Mouse (Mus musculus) right cerebral cortex, postnatal 36 days (tissue): Measurements from ENCODE around the gene Lsm14b.

ENCODE experiments used
- DNase-seq, 2 experiments: peaks; one replicate each; pipeline ENCODE4 v3.0.0; 2022; ENCODE audit warnings: low spot score in 2 of 2, mixed read lengths in 1 of 2

Lsm14b gene

GRCm38 (mm10) chr2:180024401-180025098 is at the start of gene Lsm14b:
TSS of gene Lsm14b (plus strand) at chr2:180024987.
- peak; percentile 97 for DNase-seq

DNA sequence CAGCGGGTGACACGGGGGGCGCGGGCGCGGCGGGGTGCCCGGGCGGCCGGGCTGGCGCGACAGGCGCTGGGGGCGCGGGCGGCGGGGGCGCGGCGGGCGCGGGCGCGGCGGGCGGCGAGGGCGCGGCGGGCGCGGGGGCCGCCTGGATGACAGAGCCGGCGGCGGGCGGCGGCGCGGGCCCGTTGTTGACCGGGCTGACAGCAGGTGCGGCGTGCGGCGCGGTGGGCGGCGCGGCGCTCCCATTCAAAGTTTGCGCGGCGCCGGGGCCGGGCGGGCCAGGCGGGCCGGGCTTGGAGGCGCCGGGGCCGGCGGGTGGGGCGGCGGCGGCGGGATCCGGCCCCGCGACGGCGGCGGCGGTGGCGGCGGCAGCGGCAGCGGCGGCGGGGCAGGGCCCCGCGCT is 48.9 kb upstream of the Lsm14b start:
- no peak for DNase-seq

DNA sequence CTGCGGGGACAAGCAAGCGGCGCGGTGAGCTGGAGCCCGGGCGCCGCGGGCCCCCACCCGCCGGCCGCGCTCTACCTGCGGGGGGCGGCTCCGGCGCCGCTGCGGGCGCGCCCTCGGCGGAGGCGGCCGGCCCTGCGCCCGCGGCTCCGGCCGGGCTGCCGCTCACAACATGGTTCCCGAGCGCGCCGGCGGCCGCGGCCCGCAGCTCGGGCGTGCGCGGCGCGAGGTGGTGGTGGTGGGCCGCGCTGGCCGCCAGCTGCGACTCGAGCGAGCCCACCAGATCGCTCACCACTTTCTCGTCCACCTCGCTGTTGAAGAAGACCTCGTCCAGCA is 48.5 kb upstream of the Lsm14b start:
- no peak for DNase-seq

- peak; percentile 78 to 82 for DNase-seq
Observed at GRCm38 (mm10) chr2:179976628-179977343, 48.0 kb upstream of the Lsm14b start, which contains the start of gene Taf4. TSS of gene Taf4 (minus strand) at chr2:179976646.

- no peak for DNase-seq
Observed at GRCm38 (mm10) chr2:179977344-179978025, 47.3 kb upstream of the Lsm14b start.

- no peak for DNase-seq
Observed at GRCm38 (mm10) chr2:179978250-179978649, 46.5 kb upstream of the Lsm14b start.

DNA sequence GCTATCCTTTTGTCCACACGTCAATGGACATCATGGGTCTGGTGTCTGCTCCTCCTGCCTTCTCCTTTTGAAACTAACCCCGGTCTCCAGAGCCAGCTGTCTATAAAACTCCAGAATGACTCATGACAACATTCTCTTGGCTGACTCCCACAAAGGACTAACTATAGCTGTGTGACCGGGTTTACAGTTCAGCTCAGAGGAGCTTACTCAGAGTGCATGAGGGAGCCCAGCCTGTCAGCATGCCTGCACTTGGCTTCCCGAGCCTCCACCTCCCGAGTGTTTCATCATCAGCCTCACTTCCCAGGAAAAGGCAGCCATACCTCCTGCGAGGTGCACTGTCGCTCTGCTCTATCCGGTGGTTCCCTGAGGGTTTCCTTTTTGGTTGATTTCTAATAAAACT is 45.0 kb upstream of the Lsm14b start:
- peak in 1 of 2 experiments; percentile 63 for DNase-seq

- no peak for DNase-seq
Observed at GRCm38 (mm10) chr2:179980616-179981015, 44.2 kb upstream of the Lsm14b start.

GRCm38 (mm10) chr2:179982715-179983114 is 42.1 kb upstream of the Lsm14b start:
- DNase-seq: no peak

- DNase-seq: no peak
Observed at GRCm38 (mm10) chr2:179984830-179985229, 40.0 kb upstream of the Lsm14b start.

- no peak for DNase-seq
Observed at GRCm38 (mm10) chr2:179985695-179986094, 39.1 kb upstream of the Lsm14b start.

DNA sequence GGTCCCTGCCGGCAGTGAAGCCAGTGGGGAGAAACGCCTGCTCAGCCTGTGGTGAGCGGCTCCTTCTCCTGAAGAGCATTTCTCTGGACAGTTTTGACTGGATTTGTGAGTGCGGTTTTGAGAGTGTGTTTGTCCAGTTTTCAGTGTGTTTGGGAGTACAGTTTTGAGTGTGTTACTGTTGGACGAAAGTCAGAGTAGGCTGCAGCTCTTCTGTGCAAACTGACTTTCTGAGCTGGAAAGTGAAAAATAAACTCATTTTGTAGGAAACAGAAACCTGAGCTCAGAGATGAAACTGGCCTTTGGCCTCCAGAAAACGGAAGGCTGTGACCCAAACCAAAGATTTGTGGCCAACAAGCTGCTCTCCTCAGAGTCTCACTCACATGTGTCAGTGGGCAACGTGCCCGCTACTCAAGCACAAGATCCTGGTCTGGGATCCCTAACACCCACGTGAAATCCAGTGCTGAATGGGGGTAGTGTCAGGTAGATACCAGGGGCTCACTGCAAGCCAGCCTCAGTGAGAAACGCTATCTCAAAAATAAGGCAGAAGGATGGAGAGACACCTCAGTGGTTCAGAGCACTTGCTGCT is 38.3 kb upstream of the Lsm14b start:
- no peak for DNase-seq

- DNase-seq: no peak
Observed at GRCm38 (mm10) chr2:179989098-179989497, 35.7 kb upstream of the Lsm14b start.

- no peak for DNase-seq
Observed at GRCm38 (mm10) chr2:179993071-179993470, 31.7 kb upstream of the Lsm14b start.

DNA sequence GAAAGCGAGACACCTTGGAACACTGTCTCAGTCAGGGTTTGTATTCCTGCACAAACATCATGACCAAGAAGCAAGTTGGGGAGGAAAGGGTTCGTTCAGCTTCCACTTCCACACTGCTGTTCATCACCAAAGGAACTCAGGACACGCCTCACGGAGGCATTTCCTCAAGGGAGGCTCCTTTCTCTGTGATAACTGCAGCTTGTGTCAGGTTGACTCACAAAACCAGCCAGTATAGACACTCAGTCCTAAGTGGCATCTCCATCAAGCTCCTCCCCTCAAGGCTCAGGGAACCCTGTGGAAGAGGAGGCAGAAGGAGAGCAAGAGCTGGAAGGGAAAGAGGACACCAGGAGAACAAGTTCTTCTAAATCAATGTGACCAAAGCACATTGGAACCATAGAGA is 26.4 kb upstream of the Lsm14b start:
- DNase-seq: no peak

- no peak for DNase-seq
Observed at GRCm38 (mm10) chr2:180001635-180002034, 23.2 kb upstream of the Lsm14b start.

- no peak for DNase-seq
Observed at GRCm38 (mm10) chr2:180005656-180006351, 19.0 kb upstream of the Lsm14b start.

- DNase-seq: no peak
Observed at GRCm38 (mm10) chr2:180006352-180007017, 18.3 kb upstream of the Lsm14b start.

GRCm38 (mm10) chr2:180010686-180011085 is 14.1 kb upstream of the Lsm14b start:
- no peak for DNase-seq

GRCm38 (mm10) chr2:180011370-180011769 is 13.4 kb upstream of the Lsm14b start:
- DNase-seq: no peak

DNA sequence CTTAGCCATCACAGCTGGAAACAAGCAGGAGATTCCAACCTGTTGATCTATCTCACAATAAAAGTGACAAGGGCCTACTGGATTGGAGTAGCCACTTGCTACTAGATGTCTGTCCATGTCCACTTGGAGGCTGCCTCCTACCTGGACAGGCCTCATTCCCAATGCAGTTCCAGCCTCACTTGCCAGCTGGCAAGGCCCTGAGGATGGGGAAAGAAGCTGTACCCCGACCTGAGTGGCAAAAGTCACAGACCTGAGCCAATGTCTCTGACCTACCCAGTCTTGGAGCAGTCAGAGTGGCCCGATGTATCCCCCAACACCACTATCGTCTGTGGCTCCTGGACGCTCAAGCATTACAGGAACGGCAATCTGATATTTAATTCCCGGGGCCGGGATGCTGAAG is 11.1 kb upstream of the Lsm14b start:
- no peak for DNase-seq
